Mouse (Mus musculus): Measurements from ENCODE around the gene Kdr.

Kdr gene

DNA sequence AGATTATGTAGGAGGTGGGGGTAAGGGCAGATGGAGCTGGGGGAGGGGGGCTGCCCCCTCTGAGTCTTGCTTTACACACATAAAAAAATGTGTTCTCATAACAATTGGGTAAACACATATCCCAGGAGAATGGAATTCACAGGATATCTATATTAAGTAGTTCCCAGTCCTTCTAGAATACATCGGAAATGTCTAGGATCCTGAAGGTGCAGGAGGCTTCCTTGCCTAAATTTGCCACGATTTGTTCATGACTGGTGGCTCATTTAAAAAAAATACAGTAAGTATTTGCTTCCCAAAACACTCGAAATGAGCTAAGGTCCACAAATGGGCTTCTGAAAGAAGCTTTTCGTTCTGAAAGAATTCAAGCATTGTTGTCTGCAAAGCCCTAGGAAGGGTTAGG is 61.0 kb downstream of the Kdr start:
- DNase-seq (ENCODE audit: low spot score) = no peak

- DNase-seq (ENCODE audit: low spot score) = no peak
These were observed 72.2 kb downstream of the Kdr start for GRCm38 (mm10) chr5:75906102-75906501.

DNA sequence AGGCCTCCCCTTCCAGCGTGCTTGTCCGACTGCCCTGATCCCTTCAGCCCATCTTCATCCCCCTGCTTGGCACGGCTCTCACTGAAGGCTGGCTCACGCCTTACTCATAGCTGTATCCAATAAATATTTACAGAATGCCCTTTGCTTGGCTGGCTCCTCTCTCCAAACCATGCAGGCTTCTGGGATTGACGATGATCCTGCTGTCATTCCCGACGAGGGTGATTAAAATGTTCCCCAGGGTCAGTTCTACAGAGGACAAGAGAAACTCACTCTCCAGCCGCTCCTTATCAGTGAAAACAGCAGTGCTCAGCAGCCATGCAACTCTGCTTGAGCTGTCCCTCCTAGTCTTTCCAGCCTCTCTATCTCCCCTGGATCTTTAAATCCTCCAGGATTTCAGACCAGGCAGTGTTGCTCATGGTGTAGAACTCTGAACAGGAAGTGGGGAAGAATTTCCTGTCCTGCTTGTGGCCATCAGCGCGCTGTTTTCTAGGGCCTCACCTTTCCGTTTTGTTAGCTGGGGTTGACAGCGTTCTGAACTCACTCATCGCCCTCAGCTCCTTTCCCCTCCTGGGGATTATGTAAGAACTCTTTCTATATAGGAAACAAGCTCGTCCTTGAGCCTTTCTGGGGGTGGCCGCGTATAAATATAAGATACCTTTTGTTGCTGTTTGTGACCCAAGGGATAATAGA is 77.9 kb downstream of the Kdr start:
- DNase-seq (ENCODE audit: low spot score) = no peak

DNA sequence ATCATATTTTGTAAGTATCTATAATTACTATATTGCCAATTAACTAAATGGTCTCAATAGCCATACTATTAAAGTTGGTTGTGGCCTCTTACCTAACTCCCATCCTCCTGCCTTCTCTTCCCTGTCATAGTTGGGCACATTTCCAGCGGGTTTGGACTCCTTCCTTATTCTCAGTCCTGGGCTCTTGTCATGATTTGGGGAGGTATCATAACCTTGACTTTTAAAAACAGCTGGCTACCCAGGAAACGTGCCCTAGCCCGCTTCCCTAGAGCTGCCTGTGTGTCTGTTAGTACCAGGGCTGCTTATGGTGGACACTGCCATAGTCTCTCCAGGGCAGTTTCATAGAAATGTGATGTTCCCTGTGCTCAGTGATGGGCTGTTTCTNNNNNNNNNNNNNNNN is 82.9 kb downstream of the Kdr start:
- DNase-seq (ENCODE audit: low spot score) = no peak

DNA sequence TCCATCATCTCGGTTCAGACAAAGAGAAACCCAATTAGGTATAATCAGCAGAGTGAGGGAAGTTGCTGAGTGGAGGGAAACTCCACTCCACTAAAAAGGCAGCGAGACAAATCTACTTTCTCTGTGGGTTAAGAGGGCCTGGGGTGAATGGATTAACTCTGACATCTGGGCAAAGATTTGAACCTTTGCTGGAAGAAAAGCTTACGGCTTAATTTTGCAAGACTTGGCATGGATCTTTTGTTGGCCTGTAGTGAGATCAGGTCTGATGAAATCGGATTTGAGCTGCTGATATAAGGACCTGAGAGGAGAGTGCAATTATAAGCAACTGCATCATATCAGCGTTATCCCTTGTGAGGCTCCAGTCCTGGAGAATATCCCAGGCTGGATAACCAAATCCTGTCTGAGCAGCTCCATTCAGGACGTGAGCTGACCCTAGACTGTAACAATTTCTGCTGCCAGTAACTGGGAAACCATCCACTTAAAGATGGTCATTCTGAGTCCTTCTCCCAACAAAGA is 85.2 kb downstream of the Kdr start:
- no peak for DNase-seq (ENCODE audit: low spot score)
